16 mouse cellular contexts compared by ENCODE assay signal in genomic region chr9:91379781-91380457, GRCm38 (mm10). TPM values are rescaled to one million over a fixed set of nuclear protein-coding genes. Genes with fewer than 3 reads are reported as not detected.
DNase-seq lines count a peak whose midpoint lies in the region; ATAC-seq and TF ChIP-seq lines count a peak whose summit lies in the region.
"Had no signal": no experiment of that assay in that cellular context is flagged by ENCODE, and none has a peak within 500 bp of the region (broad histone marks: within the 10 kb centered on the region; RNA-seq: fewer than 3 reads in every experiment).

No protein-coding gene starts in this region.

- H3K36me3 ChIP-seq in forebrain, embryonic 11.5 days (ENCODE audit: control insufficient read depth, insufficient read depth, low read length), result no peaks in the 10 kb centered on the region
- no peaks in the 10 kb centered on the region for H3K36me3 ChIP-seq in hindbrain, postnatal 0 days (ENCODE audit: insufficient read depth, low read length)
- H3K36me3 ChIP-seq in neural tube, embryonic 15.5 days, result no peaks in the 10 kb centered on the region
- H3K36me3 ChIP-seq: limb, embryonic 12.5 days had no signal

- no peak for TF ChIP-seq CTCF in hindbrain, postnatal 0 days (IDR thresholded peaks at IDR 0.05; ENCODE audit: low read depth)

- H3K9me3 ChIP-seq in forebrain, embryonic 11.5 days (ENCODE audit: control insufficient read depth, low read length), result no peaks in the 10 kb centered on the region
- H3K9me3 ChIP-seq in hindbrain, postnatal 0 days (ENCODE audit: low read length), result no peaks in the 10 kb centered on the region
- no peaks in the 10 kb centered on the region for H3K9me3 ChIP-seq in neural tube, embryonic 15.5 days (replicated peaks)
- H3K9me3 ChIP-seq: limb, embryonic 12.5 days had no signal

- H3K4me3 ChIP-seq in forebrain, embryonic 11.5 days (ENCODE audit: low read depth, low read length), result peak overlapping the region; percentile 51
- peak overlapping the region; percentile 47 for H3K4me3 ChIP-seq in hindbrain, postnatal 0 days (ENCODE audit: low read length)
- H3K4me3 ChIP-seq in neural tube, embryonic 15.5 days (replicated peaks), result peak overlapping the region; percentile 27
- H3K4me3 ChIP-seq: heart, adult 2 months; limb, embryonic 12.5 days had no signal

- ATAC-seq in forebrain, embryonic 11.5 days (replicated peaks; ENCODE audit: low FRiP score), result no peak
- ATAC-seq in hindbrain, postnatal 0 days, result no peak
- no peak for ATAC-seq in neural tube, embryonic 15.5 days (ENCODE audit: low FRiP score)
- ATAC-seq in CD4-positive, CD25-positive, alpha-beta regulatory T cell, adult 4 months, result no peak

- peak overlapping the region; percentile 90 for H3K9ac ChIP-seq in forebrain, embryonic 11.5 days (ENCODE audit: low read length)
- H3K9ac ChIP-seq in hindbrain, postnatal 0 days (replicated peaks; ENCODE audit: low read length), result peak overlapping the region; percentile 82
- peak overlapping the region; percentile 48 for H3K9ac ChIP-seq in neural tube, embryonic 15.5 days (replicated peaks)
- H3K9ac ChIP-seq: limb, embryonic 12.5 days had no signal

- WGBS in forebrain, embryonic 11.5 days, result under 1% methylated on average over 10 of the region's 10 CpGs
- 3% methylated on average over 10 of the region's 10 CpGs for WGBS in hindbrain, postnatal 0 days
- WGBS in neural tube, embryonic 15.5 days, result 4% methylated on average over 10 of the region's 10 CpGs

- peak overlapping the region; percentile 79 for H3K4me2 ChIP-seq in forebrain, embryonic 11.5 days (ENCODE audit: low read depth, low read length, severe bottlenecking)
- peak overlapping the region; percentile 65 for H3K4me2 ChIP-seq in hindbrain, postnatal 0 days (ENCODE audit: low read depth, low read length)
- H3K4me2 ChIP-seq in neural tube, embryonic 15.5 days, result peak overlapping the region; percentile 71
- H3K4me2 ChIP-seq: limb, embryonic 12.5 days had no signal

- peaks cover 60% of the 10 kb centered on the region for H3K27me3 ChIP-seq in forebrain, embryonic 11.5 days (ENCODE audit: control insufficient read depth, insufficient read depth, low read length)
- peaks cover 16% of the 10 kb centered on the region for H3K27me3 ChIP-seq in hindbrain, postnatal 0 days (ENCODE audit: insufficient read depth, low read length)
- H3K27me3 ChIP-seq in neural tube, embryonic 15.5 days (replicated peaks), result peaks cover 56% of the 10 kb centered on the region
- H3K27me3 ChIP-seq: CH12.LX had no signal

- peaks cover 19% of the 10 kb centered on the region for H3K4me1 ChIP-seq in forebrain, embryonic 11.5 days (replicated peaks; ENCODE audit: control insufficient read depth, insufficient read depth, low read length)
- H3K4me1 ChIP-seq in hindbrain, postnatal 0 days (ENCODE audit: insufficient read depth, low read length), result peaks cover 7% of the 10 kb centered on the region; the same call in 1 of the 2 replicates
- H3K4me1 ChIP-seq in neural tube, embryonic 15.5 days, result peaks cover 27% of the 10 kb centered on the region

- H3K27ac ChIP-seq in forebrain, embryonic 11.5 days (ENCODE audit: low read depth, low read length), result peak overlapping the region; percentile 84
- H3K27ac ChIP-seq in hindbrain, postnatal 0 days, result peak overlapping the region; percentile 98
- H3K27ac ChIP-seq in neural tube, embryonic 15.5 days (replicated peaks), result peak overlapping the region; percentile 95
- H3K27ac ChIP-seq: heart, adult 2 months; limb, embryonic 12.5 days had no signal

- peak; percentile 45 for DNase-seq in retina, postnatal 1 day
- no peak for DNase-seq in retina, embryonic 14.5 days (ENCODE audit: low spot score)
- DNase-seq in forebrain, embryonic 11.5 days (ENCODE audit: low spot score), result peak; percentile 74
- peak; percentile 69 for DNase-seq in hindbrain, postnatal 0 days (ENCODE audit: low spot score)
- no peak for DNase-seq in ovary, postnatal 36 days (ENCODE audit: low spot score)
- DNase-seq in layer of hippocampus, postnatal 36 days, result no peak
- DNase-seq: heart, adult 2 months; lung, postnatal 10 days; spleen, adult 18-20 months; thymus, adult 18-20 months had no signal

RNA-seq across cellular contexts. Expression of gene Zic1, which starts 14.3 kb away (rescaled TPM):
- 14.7 and 15.7 TPM in 2 replicates for polyA plus RNA-seq in forebrain, embryonic 11.5 days (2014; fragmentation: Nextera tagmentation; extraction: Ambion mirVana)
- total RNA-seq in hindbrain, postnatal 0 days (2014; rRNA removed), result 281 and 342 TPM in 2 replicates
- polyA plus RNA-seq in hindbrain, postnatal 0 days (2015; fragmentation: Nextera tagmentation; extraction: Ambion mirVana), result 19.7 and 21.5 TPM in 2 replicates
- 9.7 and 13.2 TPM in 2 replicates for polyA plus RNA-seq in neural tube, embryonic 15.5 days (2015; fragmentation: Nextera tagmentation; extraction: Ambion mirVana)
- polyA plus RNA-seq in CD4-positive, CD25-positive, alpha-beta regulatory T cell, adult 4 months (2017; shearing (Covaris generic)), result not detected
- total RNA-seq in layer of hippocampus, postnatal 36 days (2021), result 10 to 100 TPM in 1 of 2 experiments, 1 to 10 TPM in 1; 9.2 to 13.7 TPM
- total RNA-seq: CH12.LX; heart, adult 2 months had no signal
- polyA plus RNA-seq: intestine, embryonic 14.5 days; large intestine, adult 2 months had no signal

RNA-seq across cellular contexts. Expression of gene Zic4, which starts 17.7 kb away (rescaled TPM):
- polyA plus RNA-seq in forebrain, embryonic 11.5 days (2014; fragmentation: Nextera tagmentation; extraction: Ambion mirVana), result 58.8 and 59.5 TPM in 2 replicates
- 107 and 144 TPM in 2 replicates for total RNA-seq in hindbrain, postnatal 0 days (2014; rRNA removed)
- 51.0 and 58.2 TPM in 2 replicates for polyA plus RNA-seq in hindbrain, postnatal 0 days (2015; fragmentation: Nextera tagmentation; extraction: Ambion mirVana)
- 28.3 and 44.9 TPM in 2 replicates for polyA plus RNA-seq in neural tube, embryonic 15.5 days (2015; fragmentation: Nextera tagmentation; extraction: Ambion mirVana)
- under 1 TPM in 1 of 2 experiments, not detected in 1; 0.24 TPM for polyA plus RNA-seq in CD4-positive, CD25-positive, alpha-beta regulatory T cell, adult 4 months (2017; shearing (Covaris generic))
- 1 to 10 TPM; 2.8 to 4.4 TPM for total RNA-seq in layer of hippocampus, postnatal 36 days (2021)
- total RNA-seq: CH12.LX; heart, adult 2 months had no signal
- polyA plus RNA-seq: heart, adult 2 months; intestine, embryonic 14.5 days; large intestine, adult 2 months had no signal

Comparison
In these comparisons a context has a peak if more than half of its experiments do, and no peak if none do; other contexts are left out.
1. DNase-seq: peak in retina, postnatal 1 day (single experiment), forebrain, embryonic 11.5 days (single experiment) and hindbrain, postnatal 0 days (single experiment); none in retina, embryonic 14.5 days (single experiment), ovary, postnatal 36 days (single experiment) and layer of hippocampus, postnatal 36 days (0 of 2).
2. RNA of gene Zic1, which starts 14.3 kb away (polyA plus RNA-seq): 19.7 to 21.5 TPM in hindbrain, postnatal 0 days, 14.7 to 15.7 TPM in forebrain, embryonic 11.5 days and 9.7 to 13.2 TPM in neural tube, embryonic 15.5 days; not detected in CD4-positive, CD25-positive, alpha-beta regulatory T cell, adult 4 months; every median in the first group is over 10 times any median in the second.
3. RNA of gene Zic4, which starts 17.7 kb away (polyA plus RNA-seq): 58.8 to 59.5 TPM in forebrain, embryonic 11.5 days, 51.0 to 58.2 TPM in hindbrain, postnatal 0 days and 28.3 to 44.9 TPM in neural tube, embryonic 15.5 days; 0.24 TPM in CD4-positive, CD25-positive, alpha-beta regulatory T cell, adult 4 months; every median in the first group is over 10 times any median in the second.
4. Peak in every context shown above with its lines, with median percentiles within 50 percentile points of each other: H3K27ac ChIP-seq, H3K4me2 ChIP-seq, H3K4me3 ChIP-seq and H3K9ac ChIP-seq.